Mouse (Mus musculus) G1E (cell line): ENCODE measurements around the gene Maml2.

Source experiments
- CTCF ChIP-seq: IDR thresholded peaks from 2 replicates; pipeline ENCODE4 v1.5.1; 2012; ENCODE audit warnings: low read depth, low read length, inconsistent platforms, mixed read lengths
- GATA1 ChIP-seq: IDR thresholded peaks from 2 replicates; pipeline ENCODE4 v1.6.1; 2012; ENCODE audit warnings: borderline replicate concordance, low read length, inconsistent platforms, mixed read lengths
- GATA2 ChIP-seq: IDR thresholded peaks from 2 replicates; pipeline ENCODE4 v1.6.1; 2012; ENCODE audit warnings: low read depth, low read length, inconsistent platforms, borderline replicate concordance
- POLR2AphosphoS5 ChIP-seq: IDR thresholded peaks from 2 replicates; pipeline ENCODE4 v1.6.1; 2012; ENCODE audit warnings: low read depth, low read length, inconsistent platforms; ENCODE audit not compliant: insufficient replicate concordance
- TAL1 ChIP-seq: conservative IDR thresholded peaks from 2 replicates; pipeline ENCODE4 v1.6.1; 2012; ENCODE audit warnings: low read depth, low read length, inconsistent platforms, mixed read lengths

DNA sequence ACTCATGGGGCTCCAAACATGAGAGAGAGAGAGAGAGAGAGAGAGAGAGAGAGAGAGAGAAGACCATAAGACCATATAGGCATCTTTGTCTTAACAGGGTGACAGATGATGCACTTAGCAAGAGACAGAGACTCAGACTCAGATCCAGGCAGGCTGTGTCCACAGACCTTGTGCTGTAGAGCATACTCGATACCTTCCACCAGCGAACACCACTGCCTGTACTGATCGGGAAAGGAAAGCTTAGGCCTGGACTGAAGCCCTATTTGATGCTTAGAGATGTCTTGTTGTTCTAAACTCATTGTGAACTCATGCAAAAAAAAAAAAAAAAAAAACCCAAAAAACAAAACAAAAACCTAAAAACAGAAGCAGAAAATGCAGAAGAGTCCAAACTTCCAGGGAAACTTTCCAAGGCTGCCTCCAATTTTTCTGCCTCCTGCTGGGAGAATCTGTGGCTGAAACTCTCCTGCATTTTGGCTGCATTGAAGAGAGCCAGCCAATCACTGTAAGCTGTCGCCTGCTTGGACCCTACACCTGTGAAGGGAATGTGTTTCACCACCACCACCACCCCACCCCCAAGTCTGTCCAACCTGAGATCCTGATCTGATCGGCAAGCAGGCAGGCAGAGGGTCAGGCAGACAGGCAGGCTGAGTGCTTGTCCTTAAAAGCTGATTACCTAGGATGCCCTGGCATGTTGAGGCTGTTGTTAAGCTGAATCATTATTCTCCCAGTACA is 268.6 kb downstream of the Maml2 start:
- TF ChIP-seq POLR2AphosphoS5 = no peak
- no peak for TF ChIP-seq CTCF
- TF ChIP-seq TAL1 = no peak
- TF ChIP-seq GATA2 = no peak
- TF ChIP-seq GATA1 = no peak
